Mouse (Mus musculus) brown adipose tissue, adult 24 weeks (tissue): ENCODE data around the gene Dynlt1c. TPM values are rescaled to one million over a fixed set of nuclear protein-coding genes. Genes with fewer than 3 reads are reported as not detected.
A peak's percentile ranks its signal among the peaks of the same experiment; 100 is the strongest.
"Not testable (repeated sequence)": the region's sequence is repeated elsewhere in the genome, so short reads cannot be mapped to it uniquely, and the experiment has no call there.

Experiments
- H3K27ac ChIP-seq: fragments of 200-500 bp; replicated peaks from 2 replicates; pipeline ENCODE4 v1.5.1; 2012; ENCODE audit warnings: low read depth, mild to moderate bottlenecking, low read length
- H3K4me1 ChIP-seq: fragments of 200-500 bp; 2 replicates; pipeline ENCODE4 v1.6.1; 2012; ENCODE audit warnings: low read length, mixed read lengths; ENCODE audit not compliant: control insufficient read depth, insufficient read depth, insufficient read length
- H3K4me3 ChIP-seq: fragments of 200-500 bp; 2 replicates; pipeline ENCODE4 v1.5.1; 2012; ENCODE audit warnings: low read depth, mild to moderate bottlenecking, low read length, moderate library complexity; ENCODE audit not compliant: insufficient read depth
- polyA plus RNA-seq: library from polyadenylated mRNA; stranded (reverse); fragments of >200 nt; gene quantifications from 2 replicates; pipeline ENCODE4 v1.2.4, GENCODE M21; 2012; ENCODE audit not compliant: missing spikeins, insufficient read depth, insufficient read length

Dynlt1c gene
- polyA plus RNA-seq: 0.88 TPM in 1 of 2 replicates, not detected in the other

DNA sequence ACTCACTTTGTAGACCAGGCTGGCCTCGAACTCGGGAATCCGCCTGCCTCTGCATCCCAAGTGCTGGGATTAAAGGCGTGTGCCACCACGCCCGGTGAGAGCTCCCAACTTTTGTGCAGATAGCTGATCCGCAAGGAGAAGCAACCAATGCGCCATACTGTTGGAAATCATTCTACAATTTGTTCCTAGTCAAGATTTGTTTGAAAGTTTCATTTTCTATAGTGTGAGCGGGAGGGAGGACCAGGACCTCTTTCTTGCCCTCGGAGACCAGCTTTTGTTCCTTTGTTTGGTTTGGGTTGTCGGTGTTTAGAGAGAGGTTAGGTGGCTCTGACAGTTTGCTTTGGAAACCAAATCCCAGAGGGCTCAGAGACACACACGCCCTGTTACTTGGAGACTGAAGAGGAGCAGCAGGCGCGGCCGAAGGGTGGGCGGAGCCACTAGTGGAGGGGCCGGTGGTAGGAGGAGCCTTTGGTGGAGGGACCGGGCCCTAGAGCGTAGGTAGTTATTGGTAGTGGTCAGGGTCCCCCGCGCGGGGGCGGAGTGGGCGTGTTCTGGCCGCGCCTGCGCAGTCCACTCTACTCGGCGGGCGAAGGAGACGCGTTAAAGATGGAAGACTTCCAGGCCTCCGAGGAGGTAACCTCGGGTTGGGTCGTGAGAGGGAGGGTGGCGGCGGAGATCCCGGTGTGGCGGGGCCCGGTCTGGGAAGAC lies at the start of gene Dynlt1c:
Gene Dynlt1c (plus strand): TSS at position 468 of the 708 bp plus-strand sequence.
- 0 out of 2 replicates have a peak within 1 kb of the TSS, but pooled peaks have one; percentile 70 for H3K27ac ChIP-seq
- H3K4me3 ChIP-seq: peak within 1 kb of the TSS; percentile 70
- not testable (repeated sequence) for H3K4me1 ChIP-seq

- H3K4me3 ChIP-seq, H3K27ac ChIP-seq, H3K4me1 ChIP-seq: not testable (repeated sequence)
Measured at GRCm38 (mm10) chr17:6553798-6554197, 47.7 kb upstream of the Dynlt1c start.

DNA sequence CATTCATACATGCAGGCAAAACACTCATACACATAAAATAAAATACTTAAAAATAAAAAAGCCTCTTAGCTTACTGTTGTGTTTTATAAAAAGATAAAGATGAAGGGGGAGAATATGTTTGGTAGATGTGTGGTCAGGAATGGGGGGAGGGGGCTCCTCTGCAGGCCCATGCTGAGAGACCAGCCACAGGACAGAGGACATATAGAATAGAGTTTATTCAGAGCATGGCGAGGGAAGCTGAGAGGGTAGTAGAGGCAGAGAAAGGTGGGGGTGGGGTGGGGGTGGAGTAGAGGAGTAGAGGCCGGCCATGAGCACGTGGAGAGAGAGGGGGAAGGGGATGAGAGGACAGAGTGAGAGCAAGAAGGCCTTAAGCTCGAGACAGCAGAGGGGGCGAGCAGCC lies 47.2 kb upstream of the Dynlt1c start:
- H3K4me1 ChIP-seq, H3K27ac ChIP-seq, H3K4me3 ChIP-seq: not testable (repeated sequence)

DNA sequence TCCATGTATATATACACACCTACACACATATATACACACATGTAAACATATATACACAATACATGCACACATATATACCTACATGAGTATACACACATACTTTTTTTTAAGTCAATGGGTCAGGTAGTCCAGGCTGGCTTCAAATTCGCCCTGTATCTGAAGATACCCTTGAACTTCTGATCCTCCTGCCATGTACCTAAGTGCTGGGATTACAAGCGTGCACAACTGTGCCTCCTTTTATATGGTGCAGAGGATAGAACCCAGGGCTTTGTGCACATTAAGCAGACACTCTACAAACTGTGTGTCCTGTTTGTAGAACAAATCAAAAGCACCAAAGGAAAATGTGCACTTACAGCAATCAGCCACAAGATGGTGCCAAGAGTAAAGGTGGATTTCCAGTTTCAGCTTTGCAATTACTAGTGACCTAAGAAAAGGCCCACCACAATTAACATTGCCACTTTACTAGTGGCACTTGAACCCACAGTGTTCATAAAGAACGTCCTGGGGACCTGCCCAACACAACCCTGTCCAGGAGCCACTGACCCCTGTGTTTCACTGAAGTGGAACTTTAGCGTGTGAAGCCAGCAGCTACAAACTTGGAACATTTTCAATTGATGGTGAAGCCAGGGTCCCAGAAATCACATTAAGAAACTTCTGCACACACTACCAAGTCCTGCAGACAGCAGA lies 41.9 kb upstream of the Dynlt1c start:
- H3K27ac ChIP-seq, H3K4me3 ChIP-seq, H3K4me1 ChIP-seq: not testable (repeated sequence)

DNA sequence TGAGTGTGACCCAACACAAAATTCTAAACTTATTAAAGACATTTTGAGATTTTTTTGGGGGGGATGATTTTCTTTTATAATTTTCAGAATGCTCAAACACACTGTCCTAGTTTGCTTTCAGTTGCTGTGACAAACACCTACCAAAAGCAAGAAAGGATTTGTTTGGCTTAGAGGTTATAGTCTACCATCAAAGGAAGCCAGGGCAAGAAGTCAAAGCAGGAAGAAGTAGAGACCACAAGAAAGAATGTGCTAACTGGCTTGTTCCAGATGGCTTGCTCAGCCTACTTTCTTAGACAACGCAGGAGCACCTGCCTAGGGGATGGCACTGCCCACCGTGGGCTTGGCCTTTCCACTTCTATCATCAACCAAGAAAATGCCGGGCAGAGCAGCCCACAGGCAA lies 36.6 kb upstream of the Dynlt1c start:
- not testable (repeated sequence) for H3K4me1 ChIP-seq, H3K27ac ChIP-seq, H3K4me3 ChIP-seq

- H3K4me3 ChIP-seq, H3K4me1 ChIP-seq, H3K27ac ChIP-seq: not testable (repeated sequence)
Measured at GRCm38 (mm10) chr17:6567908-6568307, 33.6 kb upstream of the Dynlt1c start.

DNA sequence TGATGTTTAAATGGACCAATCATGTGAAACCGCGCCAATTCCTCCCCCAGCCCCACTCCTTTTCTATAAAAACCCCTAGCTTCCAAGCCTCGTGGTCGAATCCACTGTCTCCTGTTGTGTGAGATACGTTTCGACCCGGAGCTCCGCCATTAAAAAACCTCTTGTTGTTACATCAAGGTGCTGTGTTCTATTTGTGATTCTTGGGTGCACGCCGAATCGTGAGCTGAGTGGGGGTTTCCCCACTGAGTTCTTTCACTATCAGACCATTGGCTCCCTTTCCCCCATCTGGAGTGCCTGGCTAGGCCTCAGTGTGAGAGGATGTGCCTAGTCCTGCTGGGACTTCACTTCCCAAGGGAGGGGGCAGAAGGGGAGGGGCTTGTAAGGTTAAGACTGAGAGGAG lies 30.2 kb upstream of the Dynlt1c start:
- H3K27ac ChIP-seq, H3K4me1 ChIP-seq: not testable (repeated sequence)

GRCm38 (mm10) chr17:6572202-6572601 lies 29.3 kb upstream of the Dynlt1c start:
- H3K4me1 ChIP-seq: not testable (repeated sequence)

More for the DNA sequence above, 30.2 kb upstream of the Dynlt1c start:
- H3K4me3 ChIP-seq: not testable (repeated sequence)

GRCm38 (mm10) chr17:6575376-6575775 lies 26.1 kb upstream of the Dynlt1c start:
- H3K27ac ChIP-seq, H3K4me3 ChIP-seq, H3K4me1 ChIP-seq: not testable (repeated sequence)

More at GRCm38 (mm10) chr17:6572202-6572601, 29.3 kb upstream of the Dynlt1c start:
- not testable (repeated sequence) for H3K4me3 ChIP-seq, H3K27ac ChIP-seq

GRCm38 (mm10) chr17:6588672-6589071 lies 12.8 kb upstream of the Dynlt1c start:
- not testable (repeated sequence) for H3K27ac ChIP-seq, H3K4me1 ChIP-seq, H3K4me3 ChIP-seq

- not testable (repeated sequence) for H3K4me1 ChIP-seq, H3K27ac ChIP-seq, H3K4me3 ChIP-seq
Measured at GRCm38 (mm10) chr17:6592109-6592508, 9.4 kb upstream of the Dynlt1c start.

- not testable (repeated sequence) for H3K4me1 ChIP-seq, H3K4me3 ChIP-seq, H3K27ac ChIP-seq
Measured at GRCm38 (mm10) chr17:6593896-6594295, 7.6 kb upstream of the Dynlt1c start.

- H3K4me1 ChIP-seq, H3K27ac ChIP-seq, H3K4me3 ChIP-seq: not testable (repeated sequence)
Measured at GRCm38 (mm10) chr17:6595776-6596497, 5.5 kb upstream of the Dynlt1c start.

GRCm38 (mm10) chr17:6598356-6598755 lies 3.1 kb upstream of the Dynlt1c start:
- not testable (repeated sequence) for H3K27ac ChIP-seq, H3K4me1 ChIP-seq, H3K4me3 ChIP-seq

- H3K4me1 ChIP-seq, H3K27ac ChIP-seq, H3K4me3 ChIP-seq: not testable (repeated sequence)
Measured at GRCm38 (mm10) chr17:6600216-6600911, 1.1 kb upstream of the Dynlt1c start.
